Mouse (Mus musculus): ENCODE data around the gene Ccnb1.
"Not testable (repeated sequence)": the region's sequence is repeated elsewhere in the genome, so short reads cannot be mapped to it uniquely, and the experiment has no call there.

Gene Ccnb1

DNA sequence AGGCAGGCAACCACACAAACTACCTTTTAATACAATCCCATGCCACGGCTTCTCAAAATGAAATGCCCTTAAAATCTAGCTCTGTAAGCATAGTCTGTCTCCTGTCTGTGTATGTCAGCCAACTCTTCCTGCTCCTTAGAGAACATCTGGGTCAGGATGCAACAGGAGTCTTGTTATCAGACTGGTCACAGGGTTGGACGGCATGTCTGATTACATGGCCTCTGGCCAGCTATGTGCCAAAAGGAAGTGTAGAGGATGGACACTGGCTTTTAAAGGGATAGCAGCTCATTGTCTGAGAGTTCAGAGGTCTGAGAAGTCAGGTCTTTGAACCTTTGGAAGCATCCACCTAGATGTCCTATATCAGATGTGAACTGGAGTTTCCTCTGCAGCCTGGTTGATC is 31.0 kb downstream of the Ccnb1 start:
- DNase-seq = no peak

DNA sequence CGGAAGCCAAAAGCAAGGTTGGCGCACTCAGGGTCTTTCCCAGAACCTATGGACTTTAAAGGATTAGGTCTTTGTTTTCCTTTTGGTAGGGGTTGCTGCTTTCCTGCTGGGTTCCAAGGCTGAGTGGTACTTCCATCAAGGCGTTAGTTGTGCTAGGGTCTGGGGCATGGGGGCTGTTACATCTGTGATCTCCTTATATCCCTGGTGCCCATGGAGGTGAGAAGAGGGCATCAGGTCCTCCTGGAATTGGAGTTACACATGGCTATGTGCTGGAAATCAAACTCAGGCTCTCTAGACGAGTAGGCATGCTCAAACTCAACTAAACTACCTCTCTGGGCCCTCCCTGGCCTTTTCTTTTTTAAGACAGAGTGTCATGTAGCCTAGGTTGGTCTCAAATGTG is 32.2 kb downstream of the Ccnb1 start:
- no peak for DNase-seq

DNA sequence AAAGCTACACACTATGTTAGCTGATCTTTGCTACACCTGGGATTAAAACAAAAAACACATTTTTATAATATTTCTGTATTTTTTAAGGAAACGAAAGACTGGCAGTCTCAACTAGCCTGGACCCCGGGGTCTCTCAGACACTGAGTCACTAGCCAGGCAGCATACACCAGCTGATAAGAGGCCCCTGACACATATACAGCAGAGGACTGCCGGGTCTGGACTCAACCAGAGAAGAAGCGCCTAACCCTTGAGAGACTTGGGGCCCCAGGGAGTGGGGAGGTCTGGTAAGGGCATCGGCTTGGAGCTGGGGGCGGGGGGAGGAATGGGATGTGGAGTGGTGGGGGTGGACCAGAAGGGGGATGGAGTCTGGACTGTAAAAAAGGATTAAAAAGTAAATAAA is 33.4 kb downstream of the Ccnb1 start:
- no peak for DNase-seq

DNA sequence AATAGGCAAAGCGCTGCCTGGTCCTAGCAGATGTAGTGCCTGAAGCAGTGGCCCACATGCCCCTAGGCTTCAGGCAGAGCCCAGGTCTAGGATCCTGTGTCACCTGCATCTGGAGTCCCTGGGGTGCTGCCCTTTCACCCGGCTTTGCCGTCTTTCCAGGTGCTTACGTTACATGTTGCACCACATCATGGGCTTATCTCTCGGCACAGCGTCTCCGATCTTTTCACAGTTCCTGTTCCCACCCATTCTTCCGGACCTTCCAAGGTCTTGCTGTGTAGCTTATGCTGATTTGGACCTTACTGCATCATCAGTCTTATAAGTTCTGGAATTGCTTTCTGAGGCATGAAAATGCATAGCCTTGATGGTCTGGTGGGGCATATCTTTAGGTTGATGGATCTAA is 33.8 kb downstream of the Ccnb1 start:
- DNase-seq = no peak

DNA sequence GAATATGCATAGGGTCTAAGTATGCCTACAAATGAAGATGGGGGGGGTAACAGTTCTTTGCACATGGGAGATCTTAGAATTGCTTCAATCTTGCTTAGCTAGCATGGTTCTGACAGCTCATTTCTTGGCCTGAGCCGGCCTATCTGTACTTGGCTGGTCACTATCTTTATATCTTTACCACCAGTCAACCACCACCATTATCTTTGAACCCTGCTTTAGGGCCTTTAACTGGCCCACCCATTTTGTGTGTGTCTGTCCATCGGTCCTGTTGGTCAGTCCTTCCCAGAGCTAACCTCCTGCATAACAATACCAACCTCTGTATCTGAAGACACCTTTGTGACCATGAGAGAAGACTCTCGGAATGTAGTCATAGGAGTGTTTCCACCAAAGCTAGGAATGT is 35.0 kb downstream of the Ccnb1 start:
- no peak for DNase-seq

DNA sequence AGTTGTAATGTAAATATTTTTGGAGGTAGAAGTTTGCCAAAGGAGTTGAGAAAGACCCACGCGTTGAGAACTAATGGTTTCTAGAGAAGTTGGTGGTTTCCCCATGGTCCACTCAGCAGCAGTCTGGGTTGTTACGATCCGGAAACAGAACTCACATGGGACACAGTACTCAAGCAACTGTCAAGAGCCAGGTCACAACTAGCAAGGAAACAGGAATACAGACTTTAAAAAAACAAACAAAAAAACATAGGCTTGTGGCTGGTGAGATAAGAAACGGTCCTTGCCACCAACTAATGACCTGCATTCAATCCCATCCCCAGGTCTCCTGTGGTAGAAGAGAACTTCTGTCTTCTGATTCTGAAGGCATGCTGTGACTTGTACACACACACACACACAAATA is 35.6 kb downstream of the Ccnb1 start:
- no peak for DNase-seq

DNA sequence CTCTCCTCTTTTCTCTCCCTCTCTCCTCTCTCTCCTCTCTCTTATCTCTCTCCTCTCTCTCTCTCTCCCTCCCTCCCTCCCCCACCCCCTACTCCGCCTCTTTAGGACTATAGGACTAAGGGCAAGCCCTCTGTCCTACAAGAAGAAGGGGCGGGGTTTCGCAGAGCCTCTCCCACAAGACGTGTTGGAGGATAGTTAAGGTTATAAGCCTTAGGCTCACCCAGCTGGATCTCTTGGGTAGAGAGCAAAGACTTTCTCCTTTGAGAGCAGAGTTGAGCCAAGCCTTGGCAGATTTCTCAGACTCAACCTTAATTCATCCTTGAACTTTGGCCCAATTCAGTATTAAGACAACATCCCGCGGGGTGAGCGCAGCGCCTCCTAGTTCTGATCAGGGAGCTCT is 37.7 kb downstream of the Ccnb1 start:
- DNase-seq = no peak

DNA sequence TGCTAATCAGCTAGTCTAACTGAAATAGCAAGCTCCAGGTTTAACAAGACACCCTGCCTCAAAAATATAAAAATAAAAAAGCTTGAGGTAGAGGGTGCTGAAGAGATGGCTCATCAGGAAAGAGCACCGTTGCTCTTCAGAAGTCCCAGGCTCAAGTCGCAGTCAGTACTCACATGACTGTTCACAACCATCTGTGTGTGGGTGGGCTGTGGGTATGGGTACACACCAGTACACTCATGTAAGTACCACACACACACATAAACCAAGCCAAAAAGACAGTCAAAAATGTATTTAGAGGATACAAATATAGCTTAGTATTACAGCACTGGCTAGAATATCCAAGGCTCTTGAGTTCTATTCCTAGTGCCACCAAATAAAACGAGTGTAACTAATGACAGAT is 40.3 kb downstream of the Ccnb1 start:
- no peak for DNase-seq

DNA sequence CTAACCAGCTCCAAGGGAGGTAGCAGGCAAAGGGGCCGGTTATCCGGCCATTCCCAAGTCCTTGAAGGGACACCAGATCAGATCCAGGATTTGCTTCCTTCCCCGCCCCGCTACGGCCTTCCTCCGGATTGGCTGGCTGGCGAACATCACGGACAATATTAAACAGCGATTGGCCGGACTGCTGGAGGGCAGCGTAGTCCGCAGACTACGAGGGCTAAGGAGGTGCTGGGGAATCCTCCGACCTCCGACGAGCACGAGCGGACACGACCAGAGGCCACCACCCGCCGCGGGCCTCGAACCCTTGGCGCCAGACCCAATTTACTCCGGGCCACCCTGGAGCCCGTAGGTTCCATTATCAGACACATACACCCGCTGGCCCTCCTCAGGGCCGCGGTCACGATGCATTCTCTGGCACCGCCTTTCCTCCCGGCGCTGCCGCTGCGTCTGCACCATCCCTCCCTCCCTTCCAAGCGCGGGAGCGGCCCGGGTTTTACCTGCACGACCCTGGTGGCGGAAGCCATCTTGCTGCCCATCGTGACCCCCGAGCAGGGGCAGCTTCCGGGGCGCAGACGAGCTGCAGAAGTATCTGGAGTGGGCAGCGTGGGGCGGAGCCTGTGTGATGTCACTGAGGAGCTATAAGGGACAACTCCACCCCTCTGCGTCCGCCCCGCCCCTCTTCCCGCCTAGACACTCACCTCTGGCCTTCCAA is 42.2 kb downstream of the Ccnb1 start, which contains the start of gene Mrps36:
TSS of gene Mrps36 (minus strand) at position 624 of the 709 bp plus-strand sequence.
- DNase-seq = peak; percentile 94 to 96

DNA sequence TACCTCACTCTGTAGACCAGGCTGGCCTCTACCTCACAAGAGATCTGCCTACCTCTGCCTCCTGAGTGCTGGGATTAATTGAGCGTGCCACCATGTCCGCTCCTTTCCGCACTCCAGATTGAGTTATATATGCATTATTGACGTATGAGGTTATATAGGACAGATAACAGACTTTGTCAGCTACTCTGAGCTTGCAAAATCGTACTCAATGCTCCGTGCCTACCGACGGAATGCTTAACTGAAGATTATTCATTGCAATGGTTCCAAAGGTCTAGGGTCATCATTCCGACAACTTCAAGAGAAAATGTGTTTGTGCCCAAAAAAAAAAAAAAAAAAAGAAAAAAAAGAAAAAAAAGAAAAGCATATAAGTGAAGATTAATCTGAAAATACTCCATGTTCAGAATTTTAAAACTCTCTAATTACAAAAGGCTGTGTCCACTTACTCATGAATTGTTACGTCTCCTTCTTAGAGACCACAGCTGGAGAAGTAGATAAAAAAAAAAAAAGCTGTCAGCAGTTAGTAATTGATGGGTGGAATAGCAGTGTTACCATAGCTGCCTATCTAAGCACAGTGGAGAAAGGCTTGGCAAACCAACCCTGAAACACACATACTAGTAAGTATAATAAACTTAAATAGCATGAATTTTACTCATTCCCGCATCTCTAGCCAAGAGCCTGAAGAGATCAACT is 42.9 kb downstream of the Ccnb1 start:
- DNase-seq = no peak

DNA sequence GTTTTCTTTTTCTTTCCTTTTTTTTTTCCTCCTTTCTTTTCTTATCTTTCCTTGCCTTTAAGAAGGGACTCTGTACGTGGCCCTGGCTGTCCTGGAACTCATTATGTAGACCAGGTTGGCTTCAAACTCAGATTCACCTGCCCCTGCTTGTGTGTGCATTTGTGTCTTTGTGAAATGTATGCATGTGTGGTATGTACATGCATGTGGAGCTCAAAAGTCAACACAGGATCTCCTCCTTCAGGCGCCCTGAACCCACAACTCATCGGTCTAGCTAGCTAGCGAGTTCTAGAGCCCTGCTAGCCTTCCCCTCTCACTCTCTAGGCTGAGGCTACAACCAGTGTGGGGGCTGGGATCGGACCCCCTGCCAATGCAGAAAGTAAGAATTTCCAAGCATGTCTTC is 43.5 kb downstream of the Ccnb1 start:
- peak in 1 of 2 experiments; percentile 16 for DNase-seq

DNA sequence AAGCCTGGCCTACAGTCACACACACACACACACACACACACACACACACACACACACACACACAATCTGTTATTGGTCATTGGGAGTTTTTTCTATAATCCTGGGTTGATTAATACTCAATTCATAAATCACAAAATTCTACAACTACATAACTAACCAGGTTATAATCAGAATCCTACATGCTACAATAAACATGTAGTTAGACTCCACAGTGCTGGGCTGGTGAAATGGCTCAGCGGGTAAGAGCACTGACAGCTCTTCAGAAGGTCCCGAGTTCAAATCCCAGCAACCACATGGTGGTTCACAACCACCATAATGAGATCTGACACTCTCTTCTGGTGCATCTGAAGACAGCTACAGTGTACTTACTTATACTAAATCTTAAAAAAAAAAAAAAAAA is 53.6 kb downstream of the Ccnb1 start:
- DNase-seq = no peak

DNA sequence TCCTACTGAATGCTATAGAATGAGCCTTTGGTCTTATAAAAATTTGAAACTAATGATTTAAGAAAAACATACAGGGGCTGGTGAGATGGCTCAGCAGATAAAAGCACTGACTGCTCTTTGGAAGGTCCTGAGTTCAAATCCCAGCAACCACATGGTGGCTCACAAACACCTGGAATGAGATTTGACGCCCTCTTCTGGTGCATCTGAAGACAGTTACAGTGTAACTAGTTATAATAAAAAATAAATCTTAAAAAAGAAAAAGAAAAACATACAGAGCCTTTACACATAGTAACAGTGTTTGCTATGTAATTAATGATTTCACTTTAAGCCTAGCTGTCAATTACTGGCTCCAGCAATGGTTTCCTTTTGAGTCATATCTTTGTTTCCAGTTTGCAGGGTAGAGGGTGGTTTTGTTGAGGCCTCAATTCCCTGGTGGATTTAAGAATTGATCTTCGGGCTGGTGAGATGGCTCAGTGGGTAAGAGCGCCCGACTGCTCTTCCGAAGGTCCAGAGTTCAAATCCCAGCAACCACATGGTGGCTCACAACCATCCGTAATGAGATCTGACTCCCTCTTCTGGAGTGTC is 54.8 kb downstream of the Ccnb1 start:
- not testable (repeated sequence) for DNase-seq

DNA sequence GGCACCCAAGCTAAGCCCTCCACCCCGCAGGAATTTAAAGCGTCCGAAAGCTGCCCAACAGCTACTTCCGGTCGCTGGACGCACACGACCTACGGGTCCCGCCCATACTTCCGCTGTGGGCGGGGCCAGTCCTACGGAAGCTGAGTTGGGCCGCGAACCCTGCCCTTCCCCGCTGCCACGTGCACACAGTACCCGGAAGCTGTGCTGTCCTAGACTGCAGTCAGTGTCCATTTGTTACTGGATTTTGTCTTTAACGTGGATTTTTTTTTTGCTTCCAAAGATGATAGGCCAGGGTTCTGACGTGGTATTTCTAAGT is 55.6 kb downstream of the Ccnb1 start, which contains the start of gene Cdk7:
TSS of gene Cdk7 (minus strand) at position 79 of the 316 bp plus-strand sequence.
- peak; percentile 94 for DNase-seq

DNA sequence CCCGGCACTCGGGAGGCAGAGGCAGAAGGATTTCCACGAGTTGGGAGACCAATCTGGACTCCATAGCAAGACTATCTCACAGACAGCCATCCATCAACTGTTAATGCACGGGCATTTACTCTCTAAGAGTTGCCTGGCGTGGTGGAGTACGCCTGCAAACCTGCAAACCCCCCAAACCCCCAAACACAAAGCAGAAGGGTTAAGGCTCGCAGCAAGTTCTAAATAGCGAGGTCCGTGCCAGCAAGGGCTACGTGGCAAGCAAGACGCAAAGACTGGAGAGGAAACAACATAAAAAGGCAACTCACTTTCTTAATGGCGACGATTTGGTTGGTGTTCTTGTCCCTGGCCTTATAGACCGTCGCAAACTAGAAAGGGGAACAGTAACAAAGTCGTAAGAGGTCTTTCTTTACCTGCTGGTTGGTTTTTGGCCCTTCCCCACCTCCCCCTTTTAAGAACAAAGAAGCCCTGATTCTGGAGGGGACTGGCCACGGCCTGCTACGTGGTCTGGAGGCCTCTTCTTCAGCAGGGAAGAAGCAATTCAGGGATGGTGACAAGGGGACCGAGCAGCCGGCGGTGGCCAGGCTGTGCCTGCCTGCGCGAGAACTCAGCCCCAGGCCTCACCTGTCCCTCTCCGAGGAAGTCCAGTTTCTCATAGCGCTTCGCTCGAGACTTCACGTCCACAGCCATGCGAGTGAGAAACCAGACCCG is 56.1 kb downstream of the Ccnb1 start:
- DNase-seq = peak; percentile 19 to 20

Data from cerebellum, postnatal 14 days (tissue).